Mouse (Mus musculus): ENCODE measurements around the gene 9330161L09Rik.

The 9330161L09Rik gene

DNA sequence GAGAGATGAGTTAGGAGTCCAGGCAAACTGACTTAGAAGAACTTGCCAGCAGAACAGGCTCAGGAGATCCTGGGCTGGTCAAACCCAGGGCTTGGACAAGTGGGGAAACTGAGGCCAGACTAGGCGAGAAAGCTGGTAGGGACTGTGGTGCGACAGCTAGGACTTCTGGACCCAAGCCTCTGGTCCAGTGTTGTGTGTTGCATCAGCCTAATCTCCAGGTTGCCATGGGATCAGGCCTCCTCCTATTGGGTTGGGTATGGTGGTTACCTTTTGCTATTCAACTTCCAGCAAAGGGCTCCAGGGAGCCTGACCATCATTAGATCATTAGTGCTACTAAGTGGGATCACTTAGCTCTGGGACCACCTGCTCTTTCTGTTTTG, 18.3 kb downstream of the 9330161L09Rik start:
- DNase-seq (ENCODE audit: low spot score), result no peak

- DNase-seq (ENCODE audit: low spot score), result peak; percentile 94
These were observed 18.9 kb downstream of the 9330161L09Rik start, which contains the start of gene Otub2 for GRCm38 (mm10) chr12:103388505-103389347. Otub2 (plus strand) TSS chr12:103388682.

- no peak for DNase-seq (ENCODE audit: low spot score)
These were observed 27.4 kb downstream of the 9330161L09Rik start for GRCm38 (mm10) chr12:103380226-103380625.

- no peak for DNase-seq (ENCODE audit: low spot score)
These were observed 30.8 kb downstream of the 9330161L09Rik start for GRCm38 (mm10) chr12:103376774-103377173.

GRCm38 (mm10) chr12:103376124-103376523, 31.5 kb downstream of the 9330161L09Rik start:
- DNase-seq (ENCODE audit: low spot score), result no peak

GRCm38 (mm10) chr12:103373530-103374236, 33.9 kb downstream of the 9330161L09Rik start:
- no peak for DNase-seq (ENCODE audit: low spot score)

GRCm38 (mm10) chr12:103371711-103372110, 35.9 kb downstream of the 9330161L09Rik start:
- peak; percentile 39 for DNase-seq (ENCODE audit: low spot score)

DNA sequence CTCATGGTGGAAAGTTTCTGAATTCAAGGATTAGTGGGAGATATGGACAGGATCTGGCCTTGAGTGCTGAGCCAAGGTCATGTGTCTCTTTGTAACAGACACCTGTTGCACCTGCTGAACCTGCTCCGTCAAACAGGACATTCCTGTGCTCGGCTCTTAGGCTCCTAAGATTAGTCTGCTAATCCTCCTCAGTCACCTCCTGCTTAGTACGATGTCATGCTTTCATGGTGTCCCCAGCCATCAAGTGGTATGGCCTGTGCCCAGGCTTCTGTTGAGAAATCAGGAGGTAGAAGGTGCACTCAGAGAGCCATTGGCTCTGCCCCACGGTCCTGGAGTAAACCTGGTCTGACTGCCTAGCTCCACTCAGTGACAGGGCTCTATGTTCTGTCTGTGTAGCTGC, 36.8 kb downstream of the 9330161L09Rik start:
- no peak for DNase-seq (ENCODE audit: low spot score)

DNA sequence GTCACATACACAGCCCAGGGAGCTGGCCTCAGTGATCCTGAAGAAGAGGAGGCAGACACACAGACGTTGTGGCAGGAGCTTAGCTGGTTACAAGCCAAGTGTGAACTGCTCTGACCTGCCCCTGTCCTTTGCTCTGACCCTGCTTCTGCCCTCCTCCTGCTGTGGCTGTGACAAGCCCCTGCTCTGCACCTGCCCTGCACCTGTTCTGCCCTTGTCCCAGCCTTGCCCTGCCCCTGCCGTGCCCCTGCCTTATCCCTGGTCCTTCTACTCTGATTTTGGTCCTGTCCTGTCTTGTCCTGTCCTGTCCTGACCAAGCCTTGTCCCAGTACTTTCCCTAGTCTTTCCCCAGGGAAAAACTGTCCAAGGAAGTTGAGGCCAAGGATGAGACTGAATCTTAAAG, 38.8 kb downstream of the 9330161L09Rik start:
- DNase-seq (ENCODE audit: low spot score), result no peak

DNA sequence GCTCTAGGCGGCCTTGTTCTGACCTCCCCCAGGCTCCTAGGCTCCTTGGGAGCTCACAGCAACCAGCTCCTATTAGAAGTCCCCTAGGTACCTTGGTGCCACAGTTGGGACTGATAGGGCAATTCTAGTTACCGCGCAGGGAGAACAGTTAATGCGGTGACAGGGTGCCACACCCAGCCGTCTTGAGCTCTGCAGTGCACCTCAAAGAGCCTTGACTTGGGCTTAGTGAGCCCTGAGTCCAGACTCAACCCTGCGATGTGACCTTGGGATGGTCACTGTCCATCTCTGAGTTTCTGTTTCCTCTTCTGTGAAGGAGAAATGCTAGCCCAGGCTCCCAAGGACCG, 39.3 kb downstream of the 9330161L09Rik start:
- DNase-seq (ENCODE audit: low spot score), result no peak

DNA sequence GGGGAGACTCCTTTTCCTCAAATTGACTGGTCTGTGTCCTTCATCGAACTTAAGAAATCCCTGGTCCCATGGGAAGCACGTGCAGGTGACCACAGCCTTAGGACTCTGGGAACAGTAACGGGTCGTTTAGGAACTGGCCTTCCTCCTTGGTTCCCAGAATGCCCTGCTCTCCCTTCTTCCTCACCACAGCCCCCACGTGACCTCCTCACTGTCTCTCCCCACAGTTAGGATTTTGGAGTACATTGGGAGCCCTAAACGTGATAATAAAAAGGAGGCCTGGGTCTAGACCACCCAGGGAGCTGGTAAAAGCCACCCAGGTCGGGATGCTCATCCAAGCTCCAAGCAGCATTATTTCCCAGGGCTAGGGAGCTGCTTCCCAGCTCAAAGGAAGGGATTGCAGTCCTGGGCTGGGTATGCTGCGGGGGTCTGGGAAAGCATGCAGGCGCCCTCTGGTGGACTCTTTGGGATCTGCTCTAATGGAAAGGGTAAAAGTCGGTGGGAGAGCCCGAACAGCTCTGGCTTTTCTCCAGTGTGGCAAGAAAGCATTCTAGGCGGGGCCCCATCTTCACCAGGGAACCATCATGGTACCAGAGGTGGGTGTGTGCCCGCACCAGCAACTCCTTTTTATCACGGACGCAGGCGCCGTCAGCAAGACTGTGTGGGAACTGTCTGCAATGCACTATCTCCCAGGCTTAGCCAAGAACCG, 39.8 kb downstream of the 9330161L09Rik start:
- peak; percentile 72 for DNase-seq (ENCODE audit: low spot score)

GRCm38 (mm10) chr12:103367171-103367570, 40.4 kb downstream of the 9330161L09Rik start:
- DNase-seq (ENCODE audit: low spot score), result no peak

DNA sequence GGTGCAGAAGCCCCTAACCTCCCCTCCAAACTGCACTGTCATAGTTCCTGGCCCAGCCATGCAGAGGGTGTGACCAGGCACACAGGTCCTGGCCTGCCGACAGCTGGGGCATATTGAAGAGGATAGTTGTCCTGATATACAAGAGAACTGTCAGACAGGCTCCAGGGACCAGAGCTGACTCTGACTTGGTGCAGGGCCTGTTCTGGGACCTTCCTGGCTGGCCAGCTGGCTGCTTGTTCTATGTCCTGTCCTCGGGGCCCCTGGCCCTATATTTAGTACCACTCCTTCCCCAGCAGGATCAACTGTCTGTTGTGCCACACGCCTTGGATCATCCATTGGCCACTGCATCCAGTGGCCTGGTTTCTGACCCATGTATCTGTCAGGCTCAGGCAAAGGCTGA, 45.3 kb downstream of the 9330161L09Rik start:
- DNase-seq (ENCODE audit: low spot score), result no peak

DNA sequence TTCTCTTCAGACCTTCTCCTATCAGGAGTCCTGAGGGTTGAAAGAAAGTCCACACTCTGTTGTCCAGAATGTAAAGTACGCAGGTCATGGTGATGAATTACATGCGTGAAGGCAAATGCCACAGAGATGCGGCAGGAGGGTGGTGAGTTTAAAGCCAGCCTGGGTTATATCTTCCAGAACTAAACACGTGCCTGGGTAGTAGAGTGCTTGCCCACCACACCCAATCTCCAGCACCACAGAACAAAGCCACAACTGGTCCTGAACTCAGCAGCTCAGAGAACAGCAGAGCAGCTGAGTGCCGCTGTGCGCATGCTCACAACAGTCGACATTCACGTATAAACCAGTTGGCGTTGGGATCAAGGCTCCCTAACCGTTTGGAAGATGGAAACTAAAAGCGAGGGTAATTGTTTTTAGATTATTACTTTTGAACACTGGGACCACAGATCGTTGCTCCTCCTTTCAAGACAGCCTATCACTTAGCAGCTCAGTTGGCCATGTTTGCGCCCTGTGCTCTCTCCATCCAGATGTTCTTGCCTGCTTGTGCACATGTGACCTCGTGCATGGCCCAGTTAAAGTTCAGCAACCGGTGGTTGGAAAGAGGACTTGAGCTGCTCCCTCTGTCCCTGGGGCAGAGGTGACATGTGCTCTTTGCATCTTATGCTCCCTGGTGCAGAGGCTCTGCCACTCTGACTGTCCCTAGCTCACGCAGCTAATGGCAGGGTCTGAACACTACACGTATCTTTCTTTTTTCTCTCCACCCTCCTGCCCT, 45.9 kb downstream of the 9330161L09Rik start:
- no peak for DNase-seq (ENCODE audit: low spot score)

GRCm38 (mm10) chr12:103360812-103361211, 46.8 kb downstream of the 9330161L09Rik start:
- DNase-seq (ENCODE audit: low spot score), result no peak

GRCm38 (mm10) chr12:103358951-103359801, 48.4 kb downstream of the 9330161L09Rik start:
- DNase-seq (ENCODE audit: low spot score), result no peak

- DNase-seq (ENCODE audit: low spot score), result no peak
These were observed 49.4 kb downstream of the 9330161L09Rik start for GRCm38 (mm10) chr12:103358216-103358615.
